Mouse (Mus musculus) MN1 (cell line): ENCODE measurements at regions not wholly inside any gene's neighbourhood (a gene's known extent, or its start where the extent isn't known, plus 50 kb on each side); places are given as distances from the start of the nearest gene placed in this dataset.
A peak's percentile ranks its signal among the peaks of the same experiment; 100 is the strongest.

ENCODE experiments used
- DNase-seq: peaks from one replicate; pipeline ENCODE4 v3.0.0-alpha.2; 2016; ENCODE audit warnings: low spot score

GRCm38 (mm10) chr2:166401860-166402259 lies 246.4 kb upstream of the Sulf2 start:
- DNase-seq = no peak

- no peak for DNase-seq
Measured at GRCm38 (mm10) chr2:166400304-166400703, 244.8 kb upstream of the Sulf2 start.

- peak; percentile 76 for DNase-seq
Measured at GRCm38 (mm10) chr2:166399140-166399830, 243.8 kb upstream of the Sulf2 start.

GRCm38 (mm10) chr2:166398774-166399139 lies 243.3 kb upstream of the Sulf2 start:
- no peak for DNase-seq

GRCm38 (mm10) chr2:166398156-166398555 lies 242.7 kb upstream of the Sulf2 start:
- DNase-seq = no peak

GRCm38 (mm10) chr2:166394666-166395065 lies 239.2 kb upstream of the Sulf2 start:
- DNase-seq = no peak

- no peak for DNase-seq
Measured at GRCm38 (mm10) chr2:166391176-166391575, 235.7 kb upstream of the Sulf2 start.

GRCm38 (mm10) chr2:166388050-166388449 lies 232.6 kb upstream of the Sulf2 start:
- DNase-seq = peak; percentile 46

- no peak for DNase-seq
Measured at GRCm38 (mm10) chr2:166386817-166387216, 231.4 kb upstream of the Sulf2 start.

GRCm38 (mm10) chr2:166384583-166384982 lies 229.1 kb upstream of the Sulf2 start:
- no peak for DNase-seq

- no peak for DNase-seq
Measured at GRCm38 (mm10) chr2:166383356-166383755, 227.9 kb upstream of the Sulf2 start.

- DNase-seq = no peak
Measured at GRCm38 (mm10) chr2:166382180-166382579, 226.7 kb upstream of the Sulf2 start.

GRCm38 (mm10) chr2:166380854-166381253 lies 225.4 kb upstream of the Sulf2 start:
- no peak for DNase-seq

- peak; percentile 44 for DNase-seq
Measured at GRCm38 (mm10) chr2:166378325-166378724, 222.9 kb upstream of the Sulf2 start.

GRCm38 (mm10) chr2:166377329-166377728 lies 221.9 kb upstream of the Sulf2 start:
- DNase-seq = peak; percentile 81

- no peak for DNase-seq
Measured at GRCm38 (mm10) chr2:166375639-166376038, 220.2 kb upstream of the Sulf2 start.

- peak; percentile 18 for DNase-seq
Measured at GRCm38 (mm10) chr2:166370776-166371175, 215.3 kb upstream of the Sulf2 start.

GRCm38 (mm10) chr2:166361645-166362044 lies 206.2 kb upstream of the Sulf2 start:
- DNase-seq = no peak

- peak; percentile 35 for DNase-seq
Measured at GRCm38 (mm10) chr2:166360786-166361185, 205.3 kb upstream of the Sulf2 start.

- peak; percentile 76 for DNase-seq
Measured at GRCm38 (mm10) chr2:166359995-166360394, 204.5 kb upstream of the Sulf2 start.

- DNase-seq = peak; percentile 46
Measured at GRCm38 (mm10) chr2:166357824-166358223, 202.4 kb upstream of the Sulf2 start.

- DNase-seq = peak; percentile 25
Measured at GRCm38 (mm10) chr2:166355944-166356343, 200.5 kb upstream of the Sulf2 start.

- no peak for DNase-seq
Measured at GRCm38 (mm10) chr2:166355446-166355845, 200.0 kb upstream of the Sulf2 start.

GRCm38 (mm10) chr2:166354391-166354790 lies 198.9 kb upstream of the Sulf2 start:
- DNase-seq = no peak
